Mouse (Mus musculus): Measurements from ENCODE around the gene Sptb.

DNA sequence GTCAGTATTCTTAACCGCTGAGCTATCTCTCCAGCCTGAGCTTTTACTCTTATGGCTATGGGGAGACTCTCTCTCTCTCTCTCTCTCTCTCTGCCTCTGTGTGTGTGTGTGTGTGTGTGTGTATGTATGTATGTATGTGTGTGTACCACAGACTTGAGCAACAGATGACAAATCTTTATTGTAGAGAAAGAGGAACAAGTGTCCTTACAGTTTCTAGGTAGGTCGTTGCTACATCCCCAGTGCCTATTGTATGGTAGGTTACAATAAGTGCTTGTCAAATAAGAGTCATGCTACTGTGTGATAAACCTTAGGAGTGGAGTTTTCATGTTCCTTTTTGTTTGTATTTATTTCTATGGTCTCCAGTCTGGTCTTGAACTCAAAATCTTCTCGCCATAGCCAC lies 170.2 kb downstream of the Sptb start:
- TF ChIP-seq MAFK (IDR thresholded peaks at IDR 0.05; ENCODE audit: borderline replicate concordance, low read depth, low read length) (no peak), POLR2A (IDR thresholded peaks at IDR 0.05; ENCODE audit: control insufficient read depth in 1 of 2, insufficient read depth in 1 of 2, low read depth in 1 of 2, low read length in 2 of 2, poor library complexity in 1 of 2) (no peak), MAZ (IDR thresholded peaks at IDR 0.05; ENCODE audit: low read depth, low read length) (no peak), POLR2AphosphoS2 (IDR thresholded peaks at IDR 0.05; ENCODE audit: low read length) (no peak), TAL1 (IDR thresholded peaks at IDR 0.05; ENCODE audit: low read length) (no peak)

Measured in MEL (cell line).